Mouse (Mus musculus): ENCODE results near the gene Lcor.

Gene Lcor

GRCm38 (mm10) chr19:41482190-41482908 is at the start of gene Lcor:
Gene Lcor, plus strand, starts transcription at chr19:41482637.
- peak; percentile 93 for DNase-seq (ENCODE audit: inconsistent ontology term)

GRCm38 (mm10) chr19:41435366-41435765 is 47.1 kb upstream of the Lcor start:
- no peak for DNase-seq (ENCODE audit: inconsistent ontology term)

GRCm38 (mm10) chr19:41436461-41436860 is 46.0 kb upstream of the Lcor start:
- DNase-seq (ENCODE audit: inconsistent ontology term) = no peak

- DNase-seq (ENCODE audit: inconsistent ontology term) = no peak
Measured at GRCm38 (mm10) chr19:41438953-41439352, 43.5 kb upstream of the Lcor start.

GRCm38 (mm10) chr19:41441446-41441845 is 41.0 kb upstream of the Lcor start:
- DNase-seq (ENCODE audit: inconsistent ontology term) = no peak

- DNase-seq (ENCODE audit: inconsistent ontology term) = no peak
Measured at GRCm38 (mm10) chr19:41441911-41442607, 40.4 kb upstream of the Lcor start.

- peak; percentile 31 for DNase-seq (ENCODE audit: inconsistent ontology term)
Measured at GRCm38 (mm10) chr19:41442608-41442969, 39.8 kb upstream of the Lcor start.

GRCm38 (mm10) chr19:41444491-41444890 is 37.9 kb upstream of the Lcor start:
- no peak for DNase-seq (ENCODE audit: inconsistent ontology term)

GRCm38 (mm10) chr19:41445013-41445610 is 37.3 kb upstream of the Lcor start:
- DNase-seq (ENCODE audit: inconsistent ontology term) = no peak

- DNase-seq (ENCODE audit: inconsistent ontology term) = no peak
Measured at GRCm38 (mm10) chr19:41445723-41446122, 36.7 kb upstream of the Lcor start.

- no peak for DNase-seq (ENCODE audit: inconsistent ontology term)
Measured at GRCm38 (mm10) chr19:41447166-41447565, 35.3 kb upstream of the Lcor start.

- no peak for DNase-seq (ENCODE audit: inconsistent ontology term)
Measured at GRCm38 (mm10) chr19:41447760-41448159, 34.7 kb upstream of the Lcor start.

GRCm38 (mm10) chr19:41449415-41450075 is 32.9 kb upstream of the Lcor start:
- peak; percentile 14 for DNase-seq (ENCODE audit: inconsistent ontology term)

- DNase-seq (ENCODE audit: inconsistent ontology term) = no peak
Measured at GRCm38 (mm10) chr19:41452166-41452565, 30.3 kb upstream of the Lcor start.

GRCm38 (mm10) chr19:41454601-41455000 is 27.8 kb upstream of the Lcor start:
- DNase-seq (ENCODE audit: inconsistent ontology term) = no peak

- DNase-seq (ENCODE audit: inconsistent ontology term) = peak; percentile 73
Measured at GRCm38 (mm10) chr19:41455091-41455626, 27.3 kb upstream of the Lcor start.

- no peak for DNase-seq (ENCODE audit: inconsistent ontology term)
Measured at GRCm38 (mm10) chr19:41457181-41457580, 25.3 kb upstream of the Lcor start.

GRCm38 (mm10) chr19:41462166-41462735 is 20.2 kb upstream of the Lcor start:
- no peak for DNase-seq (ENCODE audit: inconsistent ontology term)

- no peak for DNase-seq (ENCODE audit: inconsistent ontology term)
Measured at GRCm38 (mm10) chr19:41463841-41464240, 18.6 kb upstream of the Lcor start.

- no peak for DNase-seq (ENCODE audit: inconsistent ontology term)
Measured at GRCm38 (mm10) chr19:41466475-41466874, 16.0 kb upstream of the Lcor start.

GRCm38 (mm10) chr19:41473566-41474135 is 8.8 kb upstream of the Lcor start:
- DNase-seq (ENCODE audit: inconsistent ontology term) = no peak
